Mouse (Mus musculus): ENCODE results near the gene Junb.
A peak's percentile ranks its signal among the peaks of the same experiment; 100 is the strongest.

DNA sequence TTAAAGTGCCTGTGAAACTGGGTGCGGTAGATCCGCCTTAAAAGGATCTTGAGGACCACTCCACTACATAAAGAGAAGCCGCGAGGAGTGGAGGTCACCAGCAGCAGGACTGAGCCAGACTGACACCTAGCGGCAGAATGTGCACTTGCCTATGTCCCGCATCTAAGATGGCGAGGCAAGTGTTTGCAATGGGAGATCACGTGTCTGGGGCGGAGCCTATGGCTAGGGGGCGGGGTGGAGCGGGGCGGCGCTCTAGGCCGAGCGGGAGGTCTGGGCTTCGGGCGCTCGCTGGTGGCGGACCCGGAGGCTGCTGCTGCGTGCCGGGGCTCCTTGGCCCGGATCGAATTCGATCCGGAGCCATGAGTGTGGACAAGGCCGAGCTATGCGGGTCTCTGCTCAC is 11.8 kb upstream of the Junb start, which contains the start of gene Hook2:
- TF ChIP-seq USF1 (IDR thresholded peaks at IDR 0.05; ENCODE audit: low read depth, low read length): peak; percentile 97
- peak; percentile 83 for TF ChIP-seq HCFC1 (IDR thresholded peaks at IDR 0.05; ENCODE audit: low read depth, low read length)
- TF ChIP-seq GATA1 (IDR thresholded peaks at IDR 0.05; ENCODE audit: low read depth, low read length): no peak
- peak; percentile 81 to 96 (median 91) for TF ChIP-seq CTCF (IDR thresholded peaks at IDR 0.05 in 2 of 3, conservative IDR thresholded peaks at IDR 0.05 in 1 of 3; ENCODE audit: control insufficient read depth in 1 of 3, insufficient read depth in 1 of 3, low read depth in 2 of 3, low read length in 3 of 3, poor library complexity in 1 of 3, severe bottlenecking in 1 of 3)
- TF ChIP-seq GABPA (IDR thresholded peaks at IDR 0.05; ENCODE audit: low read depth, low read length): no peak
- TF ChIP-seq EP300 (IDR thresholded peaks at IDR 0.05; ENCODE audit: low read depth in 1 of 2, low read length in 2 of 2): peak in 1 of 2 experiments; percentile 19; a peak in 1 of 4 replicates
- peak; percentile 36; the same call in 1 of the 2 replicates for TF ChIP-seq POLR2AphosphoS2 (IDR thresholded peaks at IDR 0.05; ENCODE audit: low read length)
